Mouse (Mus musculus) stomach, postnatal 0 days (tissue): ENCODE results near the gene Gm47985.

Experiments
- CTCF ChIP-seq: IDR thresholded peaks from 2 replicates; pipeline ENCODE4 v1.5.1; 2016; ENCODE audit warnings: antibody characterized with exemption, low read depth, mild to moderate bottlenecking, moderate library complexity
- EP300 ChIP-seq: optimal IDR thresholded peaks from 2 replicates; pipeline ENCODE3; 2016; ENCODE audit warnings: antibody characterized with exemption

DNA sequence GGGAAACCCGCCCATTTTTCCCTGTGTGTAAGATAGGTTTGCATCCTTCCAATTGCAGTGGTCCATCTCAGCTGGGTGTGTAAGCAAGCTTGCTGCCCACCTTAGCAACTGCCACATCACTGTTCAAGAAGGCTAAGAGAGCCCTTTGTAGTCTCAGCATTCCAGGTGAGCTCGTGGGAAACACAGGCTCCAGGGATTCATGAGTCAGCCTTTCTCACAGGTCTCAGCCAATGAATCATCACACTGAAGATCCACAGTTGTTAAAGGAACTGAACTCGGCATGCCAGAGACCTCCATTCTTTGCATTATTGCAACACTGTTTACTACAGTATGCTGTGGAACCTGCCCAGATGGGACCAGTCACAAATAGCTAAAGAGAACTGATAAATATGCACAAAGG lies 13.7 kb upstream of the Gm47985 start:
- no peak for TF ChIP-seq CTCF
- no peak for TF ChIP-seq EP300
